11 mouse cellular contexts compared by ENCODE assay signal in the genomic region with DNA sequence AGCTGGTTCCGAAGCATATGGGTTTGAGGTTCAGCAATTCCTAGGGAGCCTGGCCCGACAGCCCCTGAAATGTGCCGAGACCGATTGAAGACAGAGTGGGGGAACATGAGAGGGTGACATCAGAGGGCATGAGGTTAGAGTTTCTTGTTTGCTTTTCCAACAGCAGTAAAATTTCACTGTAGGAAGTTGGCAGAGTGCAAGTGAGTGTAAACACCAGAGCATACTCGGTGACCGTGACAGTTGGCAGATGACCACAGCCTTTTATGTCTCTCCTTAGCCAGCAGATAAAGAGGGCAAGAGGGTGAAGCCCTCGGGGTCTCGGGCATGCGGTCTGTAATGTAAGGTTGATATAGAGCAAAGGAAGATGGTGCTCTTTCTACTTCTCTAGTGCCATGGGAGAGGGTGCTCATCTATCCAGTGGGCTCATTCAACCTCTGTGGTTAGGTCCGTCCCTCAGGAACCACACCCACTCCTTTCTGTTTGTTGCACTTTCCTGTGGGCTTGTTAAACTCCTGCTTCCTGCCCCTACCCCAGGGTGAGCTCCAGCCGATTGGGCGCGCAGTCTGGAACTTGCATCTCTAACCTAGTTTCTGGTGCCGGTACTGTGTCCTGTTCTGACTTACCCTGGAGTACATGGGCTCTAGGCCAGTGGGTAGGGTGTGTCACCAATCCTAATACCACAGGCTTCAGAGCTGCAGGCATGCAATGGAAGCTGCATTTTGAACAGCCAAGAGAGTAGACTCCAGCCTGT. TPM values are rescaled to one million over a fixed set of nuclear protein-coding genes. Genes with fewer than 3 reads are reported as not detected.
DNase-seq lines count a peak whose midpoint lies in the region; ATAC-seq and TF ChIP-seq lines count a peak whose summit lies in the region.
"Had no signal": no experiment of that assay in that cellular context is flagged by ENCODE, and none has a peak within 500 bp of the region (broad histone marks: within the 10 kb centered on the region; RNA-seq: fewer than 3 reads in every experiment).

No protein-coding gene starts in this region.

- DNase-seq in 3T3-L1 (ENCODE audit: low read depth, low spot score), result peak; percentile 43
- peak; percentile 39 for DNase-seq in Muller cell, postnatal 12 days (ENCODE audit: inconsistent ontology term)
- DNase-seq in heart, postnatal 10 days, result peak; percentile 29 to 50
- no peak for DNase-seq in c-Kit-positive CD71-positive TER-119-positive erythroid progenitor cells, embryonic 14.5 days (ENCODE audit: low spot score)
- DNase-seq in hindbrain, postnatal 0 days (ENCODE audit: low spot score), result no peak
- DNase-seq in adrenal gland, postnatal 25 days, result no peak
- DNase-seq in forebrain, embryonic 11.5 days (ENCODE audit: low spot score), result no peak

- H3K36me3 ChIP-seq in liver, embryonic 16.5 days (ENCODE audit: control insufficient read depth, insufficient read depth), result no peaks in the 10 kb centered on the region
- no peaks in the 10 kb centered on the region for H3K36me3 ChIP-seq in hindbrain, postnatal 0 days (ENCODE audit: insufficient read depth, low read length)
- H3K36me3 ChIP-seq in forebrain, embryonic 11.5 days (ENCODE audit: control insufficient read depth, insufficient read depth, low read length), result no peaks in the 10 kb centered on the region
- H3K36me3 ChIP-seq: limb, embryonic 13.5 days; neural tube, embryonic 15.5 days had no signal

- intact Hi-C loops in heart, postnatal 10 days (cut with DNase I), result no loop called here

- H3K9ac ChIP-seq in liver, embryonic 16.5 days (ENCODE audit: low read depth, low read length), result no peak overlapping the region; the same call in 1 of the 2 replicates
- H3K9ac ChIP-seq in hindbrain, postnatal 0 days (replicated peaks; ENCODE audit: low read length), result no peak overlapping the region
- H3K9ac ChIP-seq in forebrain, embryonic 11.5 days (ENCODE audit: low read length), result no peak overlapping the region
- H3K9ac ChIP-seq: hindbrain, embryonic 14.5 days; limb, embryonic 13.5 days; neural tube, embryonic 15.5 days had no signal

- 37% methylated on average over 14 of the region's 14 CpGs for WGBS in liver, embryonic 16.5 days (ENCODE audit: insufficient replicate concordance)
- WGBS in hindbrain, postnatal 0 days, result 71% methylated on average over 14 of the region's 14 CpGs
- WGBS in forebrain, embryonic 11.5 days, result 90% methylated on average over 14 of the region's 14 CpGs

- no peaks in the 10 kb centered on the region for H3K27me3 ChIP-seq in liver, embryonic 16.5 days (ENCODE audit: control insufficient read depth, insufficient read depth, low read depth, low read length)
- H3K27me3 ChIP-seq in hindbrain, postnatal 0 days (ENCODE audit: insufficient read depth, low read length), result no peaks in the 10 kb centered on the region
- no peaks in the 10 kb centered on the region for H3K27me3 ChIP-seq in forebrain, embryonic 11.5 days (ENCODE audit: control insufficient read depth, insufficient read depth, low read length)

- TF ChIP-seq CTCF in hindbrain, postnatal 0 days (IDR thresholded peaks at IDR 0.05; ENCODE audit: low read depth), result no peak

- ATAC-seq in liver, embryonic 16.5 days (ENCODE audit: low read depth), result peak; percentile 70
- no peak for ATAC-seq in hindbrain, postnatal 0 days
- ATAC-seq in forebrain, embryonic 11.5 days (replicated peaks; ENCODE audit: low FRiP score), result no peak

- H3K4me2 ChIP-seq in liver, embryonic 16.5 days (ENCODE audit: low read depth, low read length), result no peak overlapping the region
- H3K4me2 ChIP-seq in hindbrain, postnatal 0 days (ENCODE audit: low read depth, low read length), result no peak overlapping the region
- H3K4me2 ChIP-seq in forebrain, embryonic 11.5 days (ENCODE audit: low read depth, low read length, severe bottlenecking), result no peak overlapping the region
- H3K4me2 ChIP-seq: hindbrain, embryonic 14.5 days; limb, embryonic 13.5 days; neural tube, embryonic 15.5 days had no signal

- H3K9me3 ChIP-seq in liver, embryonic 16.5 days (replicated peaks; ENCODE audit: control insufficient read depth, low read length), result no peaks in the 10 kb centered on the region
- H3K9me3 ChIP-seq in hindbrain, postnatal 0 days (ENCODE audit: low read length), result no peaks in the 10 kb centered on the region
- H3K9me3 ChIP-seq in forebrain, embryonic 11.5 days (ENCODE audit: control insufficient read depth, low read length), result no peaks in the 10 kb centered on the region
- H3K9me3 ChIP-seq: limb, embryonic 13.5 days; neural tube, embryonic 15.5 days had no signal

- no peak overlapping the region for H3K4me3 ChIP-seq in liver, embryonic 16.5 days (ENCODE audit: low read depth, low read length)
- H3K4me3 ChIP-seq in hindbrain, postnatal 0 days (ENCODE audit: low read length), result no peak overlapping the region
- no peak overlapping the region for H3K4me3 ChIP-seq in forebrain, embryonic 11.5 days (ENCODE audit: low read depth, low read length)
- H3K4me3 ChIP-seq: limb, embryonic 13.5 days; neural tube, embryonic 15.5 days had no signal

- peak overlapping the region; percentile 81 for H3K27ac ChIP-seq in liver, embryonic 16.5 days (ENCODE audit: low read length)
- no peak overlapping the region for H3K27ac ChIP-seq in hindbrain, postnatal 0 days
- H3K27ac ChIP-seq in forebrain, embryonic 11.5 days (ENCODE audit: low read depth, low read length), result no peak overlapping the region
- H3K27ac ChIP-seq: hindbrain, embryonic 14.5 days; limb, embryonic 13.5 days; neural tube, embryonic 15.5 days had no signal

- peaks cover 58% of the 10 kb centered on the region for H3K4me1 ChIP-seq in liver, embryonic 16.5 days (ENCODE audit: control insufficient read depth, low read depth, low read length)
- H3K4me1 ChIP-seq in hindbrain, postnatal 0 days (ENCODE audit: insufficient read depth, low read length), result peaks cover 6% of the 10 kb centered on the region
- no peaks in the 10 kb centered on the region; the same call in 1 of the 2 replicates for H3K4me1 ChIP-seq in forebrain, embryonic 11.5 days (replicated peaks; ENCODE audit: control insufficient read depth, insufficient read depth, low read length)

RNA-seq across cellular contexts. Expression of gene Galnt10, which starts 43.1 kb away (rescaled TPM):
- 10 to 100 TPM; 12.2 to 13.0 TPM for total RNA-seq in heart, postnatal 10 days (2021)
- 24.1 and 26.3 TPM in 2 replicates for polyA plus RNA-seq in liver, embryonic 16.5 days (2015; fragmentation: Nextera tagmentation; extraction: Ambion mirVana)
- total RNA-seq in hindbrain, postnatal 0 days (2014; rRNA removed), result 20.3 and 23.2 TPM in 2 replicates
- 10.5 and 10.9 TPM in 2 replicates for polyA plus RNA-seq in hindbrain, postnatal 0 days (2015; fragmentation: Nextera tagmentation; extraction: Ambion mirVana)
- 52.7 and 55.6 TPM in 2 replicates for total RNA-seq in adrenal gland, postnatal 25 days (2021)
- 15.1 and 18.1 TPM in 2 replicates for polyA plus RNA-seq in forebrain, embryonic 11.5 days (2014; fragmentation: Nextera tagmentation; extraction: Ambion mirVana)

Comparison
In these comparisons a context has a peak if more than half of its experiments do, and no peak if none do; other contexts are left out.
1. DNase-seq: peak in 3T3-L1 (single experiment), Muller cell, postnatal 12 days (single experiment) and heart, postnatal 10 days (2 of 2); none in c-Kit-positive CD71-positive TER-119-positive erythroid progenitor cells, embryonic 14.5 days (single experiment), hindbrain, postnatal 0 days (single experiment), adrenal gland, postnatal 25 days (single experiment) and forebrain, embryonic 11.5 days (single experiment).